ENCODE assay signal across 8 mouse cellular contexts in genomic region chr11:6291401-6292115, GRCm38 (mm10). TPM values are rescaled to one million over a fixed set of nuclear protein-coding genes. Genes with fewer than 3 reads are reported as not detected.
DNase-seq lines count a peak whose midpoint lies in the region; ATAC-seq and TF ChIP-seq lines count a peak whose summit lies in the region.

Gene Ogdh (plus strand): TSS chr11:6291633.

- peak; percentile 90 to 93 for TF ChIP-seq POLR2A in MEL (IDR thresholded peaks at IDR 0.05; ENCODE audit: control insufficient read depth in 1 of 2, insufficient read depth in 1 of 2, low read depth in 1 of 2, low read length in 2 of 2, poor library complexity in 1 of 2)
- TF ChIP-seq POLR2A in cerebellum, adult 2 months (IDR thresholded peaks at IDR 0.05; ENCODE audit: borderline replicate concordance, insufficient read depth, low read length): peak; percentile 89; the same call in 1 of the 2 replicates

- peaks cover 35% of the 10 kb centered on the region for H3K79me2 ChIP-seq in MEL (ENCODE audit: control insufficient read depth, insufficient read depth, low read length, poor library complexity)

- H3K27me3 ChIP-seq in MEL (ENCODE audit: control insufficient read depth in 1 of 2, insufficient read depth in 2 of 2, low read length in 2 of 2): no peaks in the 10 kb centered on the region
- H3K27me3 ChIP-seq in cerebellum, adult 2 months (ENCODE audit: control insufficient read depth, insufficient read depth, low read length): no peaks in the 10 kb centered on the region
- H3K27me3 ChIP-seq in forebrain, postnatal 0 days (ENCODE audit: insufficient read depth, low read length): no peaks in the 10 kb centered on the region
- H3K27me3 ChIP-seq in lung, embryonic 15.5 days: no peaks in the 10 kb centered on the region

- peak within 1 kb of the TSS; percentile 82 to 85 for H3K4me3 ChIP-seq in MEL (ENCODE audit: control insufficient read depth in 1 of 2, insufficient read depth in 1 of 2, low read depth in 2 of 2, low read length in 2 of 2)
- peak within 1 kb of the TSS; percentile 89 for H3K4me3 ChIP-seq in cerebellum, adult 2 months (replicated peaks; ENCODE audit: insufficient read depth, low read depth, low read length)
- H3K4me3 ChIP-seq in forebrain, postnatal 0 days (ENCODE audit: low read depth, low read length): peak within 1 kb of the TSS; percentile 81
- peak within 1 kb of the TSS; percentile 67 for H3K4me3 ChIP-seq in lung, embryonic 15.5 days

- ATAC-seq in forebrain, postnatal 0 days: peak; percentile 96
- ATAC-seq in lung, embryonic 15.5 days (ENCODE audit: borderline replicate concordance, extremely low read depth, low FRiP score, low TSS enrichment): peak; percentile 99

- H3K9ac ChIP-seq in MEL (ENCODE audit: control insufficient read depth, low read depth, low read length, poor library complexity, severe bottlenecking): peak within 1 kb of the TSS; percentile 84
- peak within 1 kb of the TSS; percentile 74 for H3K9ac ChIP-seq in forebrain, postnatal 0 days
- H3K9ac ChIP-seq in lung, embryonic 15.5 days: peak within 1 kb of the TSS; percentile 60

- no peaks in the 10 kb centered on the region for H3K9me3 ChIP-seq in MEL (replicated peaks; ENCODE audit: insufficient read depth, low read length)
- no peaks in the 10 kb centered on the region for H3K9me3 ChIP-seq in forebrain, postnatal 0 days (ENCODE audit: low read length)
- no peaks in the 10 kb centered on the region for H3K9me3 ChIP-seq in lung, embryonic 15.5 days

- H3K4me2 ChIP-seq in forebrain, postnatal 0 days (ENCODE audit: low read depth): peak within 1 kb of the TSS; percentile 65
- peak within 1 kb of the TSS; percentile 68 for H3K4me2 ChIP-seq in lung, embryonic 15.5 days

- WGBS in cerebellum, adult 2 months: under 1% methylated on average over 77 of the region's 77 CpGs
- under 1% methylated on average over 77 of the region's 77 CpGs for WGBS in forebrain, postnatal 0 days
- under 1% methylated on average over 77 of the region's 77 CpGs for WGBS in lung, embryonic 15.5 days

- DNase-seq in MEL (ENCODE audit: low read depth, low spot score): peak; percentile 100
- DNase-seq in cerebellum, adult 2 months: peak; percentile 99 to 100
- DNase-seq in forebrain, postnatal 0 days: peak; percentile 99
- DNase-seq in heart, postnatal 4 days: peak; percentile 99
- DNase-seq in layer of hippocampus, adult 8-10 months (ENCODE audit: low spot score in 2 of 2): peak; percentile 97 to 99
- peak; percentile 97 for DNase-seq in ovary, adult 18-20 months (ENCODE audit: low spot score)
- peak; percentile 98 for DNase-seq in thymus, postnatal 0 days (ENCODE audit: low spot score)

- peak within 1 kb of the TSS; percentile 89 for H3K27ac ChIP-seq in MEL (ENCODE audit: control insufficient read depth, low read depth, low read length)
- peak within 1 kb of the TSS; percentile 82 for H3K27ac ChIP-seq in cerebellum, adult 2 months (ENCODE audit: insufficient read depth, low read length)
- H3K27ac ChIP-seq in forebrain, postnatal 0 days (ENCODE audit: low read depth, low read length): peak within 1 kb of the TSS; percentile 95
- H3K27ac ChIP-seq in lung, embryonic 15.5 days: peak within 1 kb of the TSS; percentile 85

- TF ChIP-seq EP300 in MEL (IDR thresholded peaks at IDR 0.05; ENCODE audit: low read depth in 1 of 2, low read length in 2 of 2): no peak

- peaks cover 18 to 20% of the 10 kb centered on the region in 2 experiments for H3K4me1 ChIP-seq in MEL (ENCODE audit: control insufficient read depth in 1 of 2, insufficient read depth in 2 of 2, low read length in 2 of 2)
- H3K4me1 ChIP-seq in cerebellum, adult 2 months (ENCODE audit: control insufficient read depth, insufficient read depth, low read length): peaks cover 2% of the 10 kb centered on the region; the same call in 1 of the 2 replicates
- peaks cover 5% of the 10 kb centered on the region for H3K4me1 ChIP-seq in forebrain, postnatal 0 days (ENCODE audit: insufficient read depth)
- H3K4me1 ChIP-seq in lung, embryonic 15.5 days: peaks cover 7% of the 10 kb centered on the region

- TF ChIP-seq RAD21 in MEL (IDR thresholded peaks at IDR 0.05; ENCODE audit: low read depth, low read length): no peak

- peaks cover under 1 to 39% of the 10 kb centered on the region in 2 experiments; a peak in 3 of 4 replicates for H3K36me3 ChIP-seq in MEL (ENCODE audit: control insufficient read depth in 1 of 2, insufficient read depth in 2 of 2, low read length in 2 of 2)
- no peaks in the 10 kb centered on the region for H3K36me3 ChIP-seq in forebrain, postnatal 0 days (ENCODE audit: insufficient read depth)
- H3K36me3 ChIP-seq in lung, embryonic 15.5 days: no peaks in the 10 kb centered on the region

- no peak for TF ChIP-seq CTCF in MEL (IDR thresholded peaks at IDR 0.05 in 2 of 3, conservative IDR thresholded peaks at IDR 0.05 in 1 of 3; ENCODE audit: control insufficient read depth in 1 of 3, insufficient read depth in 1 of 3, low read depth in 2 of 3, low read length in 3 of 3, poor library complexity in 1 of 3, severe bottlenecking in 1 of 3)
- no peak for TF ChIP-seq CTCF in cerebellum, adult 2 months (IDR thresholded peaks at IDR 0.05; ENCODE audit: borderline replicate concordance, insufficient read depth, low read depth, low read length)
- no peak for TF ChIP-seq CTCF in forebrain, postnatal 0 days (IDR thresholded peaks at IDR 0.05; ENCODE audit: low read depth)

TF ChIP-seq in MEL, 35 proteins besides CTCF, POLR2A, EP300 and RAD21 (continues in another document):
- TF ChIP-seq NELFE (IDR thresholded peaks at IDR 0.05; ENCODE audit: low read depth, low read length) (peak; percentile 81), MXI1 (IDR thresholded peaks at IDR 0.05; ENCODE audit: low read depth, low read length) (peak; percentile 76), MYC (IDR thresholded peaks at IDR 0.05; ENCODE audit: low read depth, low read length) (no peak), MYB (IDR thresholded peaks at IDR 0.05; ENCODE audit: low read depth, low read length) (no peak), BHLHE40 (IDR thresholded peaks at IDR 0.05; ENCODE audit: borderline replicate concordance, low read depth, low read length) (no peak), MEF2A (IDR thresholded peaks at IDR 0.05; ENCODE audit: extremely low read depth, insufficient replicate concordance, low read depth, low read length, poor library complexity, severe bottlenecking) (no peak), TBP (IDR thresholded peaks at IDR 0.05; ENCODE audit: low read depth, low read length) (peak; percentile 86), USF1 (IDR thresholded peaks at IDR 0.05; ENCODE audit: low read depth, low read length) (peak; percentile 78), TAL1 (IDR thresholded peaks at IDR 0.05; ENCODE audit: low read length) (no peak), CHD2 (IDR thresholded peaks at IDR 0.05; ENCODE audit: low read length) (no peak), POLR2AphosphoS5 (IDR thresholded peaks at IDR 0.05; ENCODE audit: borderline replicate concordance, low read depth, low read length) (no peak), MAX (IDR thresholded peaks at IDR 0.05; ENCODE audit: low read length) (peak; percentile 86), ZMIZ1 (IDR thresholded peaks at IDR 0.05; ENCODE audit: low read depth, low read length) (peak; percentile 92), JUND (IDR thresholded peaks at IDR 0.05; ENCODE audit: low read depth, low read length) (no peak), ZNF384 (IDR thresholded peaks at IDR 0.05; ENCODE audit: low read depth, low read length) (no peak), MAZ (IDR thresholded peaks at IDR 0.05; ENCODE audit: low read depth, low read length) (peak; percentile 52; the same call in 1 of the 2 replicates), ZKSCAN1 (IDR thresholded peaks at IDR 0.05; ENCODE audit: low read depth, low read length) (no peak), RCOR1 (IDR thresholded peaks at IDR 0.05; ENCODE audit: low read depth, low read length) (no peak), UBTF (IDR thresholded peaks at IDR 0.05; ENCODE audit: borderline replicate concordance, insufficient read depth, low read depth, low read length) (0 out of 2 replicates have a peak, but pooled peaks have one; percentile 74), SMC3 (IDR thresholded peaks at IDR 0.05; ENCODE audit: low read depth, low read length) (no peak), TCF12 (IDR thresholded peaks at IDR 0.05; ENCODE audit: low read depth, low read length) (peak; percentile 37; the same call in 1 of the 2 replicates), SIN3A (IDR thresholded peaks at IDR 0.05; ENCODE audit: low read length) (peak; percentile 86; the same call in 1 of the 2 replicates), GATA1 (IDR thresholded peaks at IDR 0.05; ENCODE audit: low read depth, low read length) (no peak), KAT2A (conservative IDR thresholded peaks at IDR 0.05; ENCODE audit: low read depth, low read length) (no peak), ELF1 (IDR thresholded peaks at IDR 0.05; ENCODE audit: low read depth, low read length) (peak; percentile 39), USF2 (IDR thresholded peaks at IDR 0.05; ENCODE audit: borderline replicate concordance in 1 of 2, insufficient read depth in 1 of 2, low read depth in 1 of 2, low read length in 2 of 2) (no peak), POLR2AphosphoS2 (IDR thresholded peaks at IDR 0.05; ENCODE audit: low read length) (peak; percentile 82), GABPA (IDR thresholded peaks at IDR 0.05; ENCODE audit: low read depth, low read length) (no peak), E2F4 (IDR thresholded peaks at IDR 0.05; ENCODE audit: borderline replicate concordance, low read depth, low read length) (peak; percentile 83; the same call in 1 of the 2 replicates), MAFK (IDR thresholded peaks at IDR 0.05; ENCODE audit: borderline replicate concordance, low read depth, low read length) (no peak), NRF1 (IDR thresholded peaks at IDR 0.05; ENCODE audit: insufficient read depth, low read depth, low read length, poor library complexity, severe bottlenecking) (peak; percentile 53), ETS1 (IDR thresholded peaks at IDR 0.05; ENCODE audit: low read depth, low read length) (peak; percentile 81)

RNA-seq across cellular contexts. Expression of gene Ogdh, which starts in this region (rescaled TPM):
- total RNA-seq in MEL (2012; rRNA removed): 91.8 and 93.7 TPM in 2 replicates
- polyA plus RNA-seq in MEL (2012; ENCODE audit: insufficient read depth in 1 of 2, insufficient read length in 2 of 2, low read depth in 1 of 2, low replicate concordance in 2 of 2, missing spikeins in 1 of 2): 100 to 1,000 TPM in 1 of 2 experiments, 10 to 100 TPM in 1; 94.9 to 118 TPM
- 232 and 235 TPM in 2 replicates for polyA plus RNA-seq in cerebellum, adult 2 months (2012; rRNA removed)
- total RNA-seq in forebrain, postnatal 0 days (2014; rRNA removed): 75.8 and 97.4 TPM in 2 replicates
- 107 and 124 TPM in 2 replicates for polyA plus RNA-seq in forebrain, postnatal 0 days (2015; fragmentation: Nextera tagmentation; extraction: Ambion mirVana)
- 100 to 1,000 TPM; 874 to 885 TPM for total RNA-seq in heart, postnatal 4 days (2021)
- total RNA-seq in layer of hippocampus, adult 8-10 months (2022): 100 to 1,000 TPM; 218 to 238 (median 227) TPM
- 98.7 and 107 TPM in 2 replicates for polyA plus RNA-seq in lung, embryonic 15.5 days (2015; fragmentation: Nextera tagmentation; extraction: Ambion mirVana)
- 82.0 and 83.5 TPM in 2 replicates for polyA plus RNA-seq in thymus, postnatal 0 days (2015; fragmentation: Nextera tagmentation; extraction: Ambion mirVana)

Comparison
In these comparisons a context has a peak if more than half of its experiments do, and no peak if none do; other contexts are left out.
1. Peak in every context shown above with its lines: DNase-seq, ATAC-seq, H3K4me3 ChIP-seq and H3K27ac ChIP-seq.